Mouse (Mus musculus): ENCODE data around the gene Dip2b.
A peak's percentile ranks its signal among the peaks of the same experiment; 100 is the strongest.

Gene Dip2b

DNA sequence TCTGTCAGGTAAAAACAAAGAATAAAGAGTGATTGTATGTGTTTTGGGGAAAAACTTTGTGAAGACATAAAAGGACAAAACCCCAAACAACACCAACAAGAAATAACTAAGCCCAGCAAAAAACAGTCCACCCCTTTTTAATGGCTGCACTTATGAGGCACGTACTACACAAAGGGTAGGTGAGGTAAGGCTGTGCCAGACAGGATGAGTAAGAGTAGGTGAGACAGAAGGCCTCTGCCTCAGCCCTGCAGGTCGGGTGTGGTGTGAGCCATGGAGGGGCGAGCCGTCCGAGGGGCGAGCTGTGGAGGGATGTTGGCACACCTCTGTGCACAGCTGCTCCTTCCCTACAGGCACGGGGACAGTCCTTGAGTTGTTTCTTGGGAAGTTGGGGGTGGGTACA is 12.5 kb downstream of the Dip2b start:
- DNase-seq (ENCODE audit: low read depth, low spot score), result no peak

DNA sequence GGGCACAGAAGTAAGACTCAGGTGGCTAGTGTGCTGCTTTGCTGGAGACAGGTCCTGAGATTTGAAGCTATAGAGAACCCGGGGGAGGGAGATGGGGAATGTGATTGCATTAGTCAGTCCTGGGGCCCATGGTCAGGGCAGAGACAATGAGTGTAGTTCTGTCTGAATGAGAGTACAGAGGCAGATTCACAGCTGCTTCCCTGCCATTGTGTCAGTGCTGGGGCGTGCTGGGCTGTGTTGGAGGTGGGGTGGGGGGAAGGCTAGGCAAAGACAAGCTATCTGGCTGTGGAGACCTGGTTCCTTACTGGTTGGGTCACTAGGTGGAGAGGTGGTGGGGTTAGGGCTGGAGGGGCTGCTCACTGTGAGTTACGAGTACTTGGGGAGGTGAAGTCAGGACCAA is 14.3 kb downstream of the Dip2b start:
- DNase-seq (ENCODE audit: low read depth, low spot score), result no peak

DNA sequence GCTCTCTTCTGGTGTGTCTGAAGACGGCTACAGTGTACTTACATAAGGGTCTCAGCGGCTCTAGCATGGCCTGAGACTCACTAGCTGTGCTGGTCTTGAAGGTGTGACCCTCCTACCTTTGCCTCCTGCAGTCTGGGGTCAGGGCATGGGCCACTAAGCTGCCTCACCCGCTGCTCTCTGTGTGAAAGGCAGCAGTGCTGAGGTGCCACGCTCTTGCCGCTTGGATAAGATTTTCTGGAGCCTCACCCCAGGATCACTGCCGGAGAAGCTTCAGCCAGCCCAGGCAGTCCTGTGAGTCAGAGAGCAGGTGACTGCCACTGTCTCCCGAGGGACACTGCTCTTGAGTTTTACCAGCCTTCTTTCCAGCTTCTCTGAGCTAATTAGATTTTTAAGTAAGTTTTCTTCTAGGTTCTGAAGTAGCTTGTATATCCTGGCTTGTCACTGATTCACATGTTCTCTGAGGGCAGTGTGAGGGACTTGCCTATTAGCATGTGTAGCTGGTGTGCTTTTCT is 18.0 kb downstream of the Dip2b start:
- no peak for DNase-seq (ENCODE audit: low read depth, low spot score)

DNA sequence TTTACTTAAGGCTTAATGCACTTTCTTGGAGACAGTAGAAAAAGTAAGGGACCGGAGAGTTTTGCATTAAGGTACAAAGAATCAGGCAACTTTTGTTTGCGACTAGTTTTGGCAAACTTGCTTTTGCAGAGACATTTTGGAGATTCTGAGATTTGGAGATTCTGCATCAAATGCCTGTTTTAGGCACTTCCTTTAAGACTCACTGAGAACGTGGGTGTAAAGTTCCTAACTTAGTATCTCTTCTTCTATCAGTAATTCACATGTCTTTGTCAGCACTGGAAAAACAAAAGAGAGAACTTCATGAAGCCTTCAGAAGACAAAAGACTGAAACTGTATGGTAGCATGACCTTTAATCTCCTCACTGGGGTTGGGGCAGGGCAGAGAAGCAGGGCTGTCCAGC is 19.2 kb downstream of the Dip2b start:
- no peak for DNase-seq (ENCODE audit: low read depth, low spot score)

DNA sequence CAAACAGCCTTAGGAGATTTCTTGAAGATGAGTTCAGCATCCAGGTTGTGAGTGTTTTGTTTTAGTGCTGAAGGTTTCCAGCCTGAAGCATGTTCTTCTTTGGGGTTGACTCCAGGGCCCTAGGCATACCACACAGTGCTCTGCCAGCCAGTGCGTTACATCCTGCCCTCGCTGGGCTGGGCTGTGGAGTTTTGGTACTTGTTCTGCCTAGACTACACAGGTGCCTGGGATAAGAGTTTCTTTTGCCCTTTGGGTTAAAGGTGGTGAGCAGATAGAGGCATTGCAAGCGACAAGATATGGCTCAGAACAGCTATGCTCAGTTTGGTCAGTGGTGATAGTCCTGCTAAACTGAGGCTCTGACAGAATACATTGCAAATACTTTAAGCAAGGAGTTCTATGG is 19.7 kb downstream of the Dip2b start:
- DNase-seq (ENCODE audit: low read depth, low spot score), result no peak

- DNase-seq (ENCODE audit: low read depth, low spot score), result no peak
These were observed 20.4 kb downstream of the Dip2b start for GRCm38 (mm10) chr15:100058912-100059311.

GRCm38 (mm10) chr15:100059626-100060311 is 21.3 kb downstream of the Dip2b start:
- peak; percentile 76 for DNase-seq (ENCODE audit: low read depth, low spot score)

GRCm38 (mm10) chr15:100060513-100061140 is 22.2 kb downstream of the Dip2b start:
- no peak for DNase-seq (ENCODE audit: low read depth, low spot score)

GRCm38 (mm10) chr15:100061377-100061776 is 22.9 kb downstream of the Dip2b start:
- DNase-seq (ENCODE audit: low read depth, low spot score), result no peak

- DNase-seq (ENCODE audit: low read depth, low spot score), result peak; percentile 46
These were observed 24.8 kb downstream of the Dip2b start for GRCm38 (mm10) chr15:100063229-100063773.

GRCm38 (mm10) chr15:100066702-100067101 is 28.2 kb downstream of the Dip2b start:
- no peak for DNase-seq (ENCODE audit: low read depth, low spot score)

DNA sequence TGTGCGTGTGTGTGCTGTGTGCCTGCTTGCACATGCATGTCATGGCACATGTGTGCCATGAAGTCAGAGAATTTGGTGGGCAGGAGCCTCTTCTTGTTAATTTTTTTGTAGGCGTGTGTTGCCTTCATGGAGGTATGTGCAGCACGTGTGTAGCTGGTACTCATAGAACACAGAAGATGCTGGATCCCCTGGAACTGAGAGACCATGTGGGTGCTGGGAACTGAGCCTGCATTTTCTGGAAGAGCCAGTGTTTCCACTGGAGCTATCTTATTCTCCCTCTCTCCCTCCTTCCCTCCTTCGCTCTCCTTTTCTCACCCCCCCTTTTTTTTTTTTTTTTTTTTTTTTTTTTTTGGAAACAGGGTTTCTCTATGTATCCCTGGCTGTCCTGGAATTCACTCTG is 30.6 kb downstream of the Dip2b start:
- DNase-seq (ENCODE audit: low read depth, low spot score), result no peak

DNA sequence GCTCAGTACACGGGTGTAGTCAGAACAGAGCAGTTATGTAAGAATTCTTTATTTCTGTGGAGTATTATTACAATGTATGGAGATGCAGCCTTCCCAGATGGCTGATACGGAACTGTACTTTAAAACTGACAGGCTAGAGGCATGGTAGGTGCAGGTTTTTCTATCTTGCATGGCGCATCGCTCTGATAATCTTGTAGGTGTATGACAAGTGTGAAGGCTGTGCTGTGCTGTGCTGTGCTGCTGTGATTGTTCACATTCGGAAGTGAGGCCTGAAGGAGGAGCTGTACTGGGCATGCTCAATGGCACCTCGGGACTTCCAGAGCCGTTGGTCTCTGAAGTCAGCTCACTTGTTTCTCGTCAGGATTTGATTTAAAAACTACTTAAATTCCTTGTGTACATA is 31.6 kb downstream of the Dip2b start:
- no peak for DNase-seq (ENCODE audit: low read depth, low spot score)

GRCm38 (mm10) chr15:100071819-100072218 is 33.4 kb downstream of the Dip2b start:
- DNase-seq (ENCODE audit: low read depth, low spot score), result no peak

DNA sequence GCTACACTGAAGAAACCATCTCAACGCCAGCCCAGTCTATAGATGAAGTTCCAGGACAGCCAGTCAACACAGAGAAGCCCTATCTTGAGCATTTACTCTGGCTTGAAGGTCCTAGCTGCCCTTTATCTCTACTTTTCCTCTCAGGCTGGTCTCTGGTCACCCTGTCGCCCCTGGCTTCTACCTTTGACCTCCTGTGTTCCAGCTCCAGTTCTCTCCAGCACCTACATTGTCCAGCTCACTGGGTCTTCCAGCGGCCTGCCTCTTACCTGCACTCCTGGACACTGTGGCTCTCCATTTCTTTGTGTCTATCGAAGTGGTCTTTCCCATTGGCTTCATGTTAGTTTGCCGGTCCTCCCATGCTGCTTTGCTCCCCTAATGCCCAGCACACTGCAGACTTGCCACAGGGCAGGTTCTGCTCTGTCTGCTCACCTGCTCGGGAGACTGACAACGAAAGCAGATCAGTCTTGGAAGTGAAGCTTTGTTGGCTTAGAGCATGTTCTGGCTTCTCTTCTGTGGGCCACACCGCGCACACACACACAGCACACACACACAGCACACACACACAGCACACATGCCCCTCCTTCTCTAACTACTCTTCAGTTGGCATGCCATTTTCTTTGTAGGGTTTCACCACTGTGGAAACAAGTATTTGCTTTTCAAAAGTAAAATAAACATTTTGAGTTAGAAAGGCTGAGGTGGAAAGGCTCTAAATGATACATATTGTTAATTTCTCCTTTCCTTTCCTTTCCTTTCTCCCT is 35.4 kb downstream of the Dip2b start:
- DNase-seq (ENCODE audit: low read depth, low spot score), result no peak

- no peak for DNase-seq (ENCODE audit: low read depth, low spot score)
These were observed 36.3 kb downstream of the Dip2b start for GRCm38 (mm10) chr15:100074754-100075153.

GRCm38 (mm10) chr15:100076362-100076761 is 37.9 kb downstream of the Dip2b start:
- no peak for DNase-seq (ENCODE audit: low read depth, low spot score)

GRCm38 (mm10) chr15:100080833-100081477 is 42.5 kb downstream of the Dip2b start:
- DNase-seq (ENCODE audit: low read depth, low spot score), result no peak

DNA sequence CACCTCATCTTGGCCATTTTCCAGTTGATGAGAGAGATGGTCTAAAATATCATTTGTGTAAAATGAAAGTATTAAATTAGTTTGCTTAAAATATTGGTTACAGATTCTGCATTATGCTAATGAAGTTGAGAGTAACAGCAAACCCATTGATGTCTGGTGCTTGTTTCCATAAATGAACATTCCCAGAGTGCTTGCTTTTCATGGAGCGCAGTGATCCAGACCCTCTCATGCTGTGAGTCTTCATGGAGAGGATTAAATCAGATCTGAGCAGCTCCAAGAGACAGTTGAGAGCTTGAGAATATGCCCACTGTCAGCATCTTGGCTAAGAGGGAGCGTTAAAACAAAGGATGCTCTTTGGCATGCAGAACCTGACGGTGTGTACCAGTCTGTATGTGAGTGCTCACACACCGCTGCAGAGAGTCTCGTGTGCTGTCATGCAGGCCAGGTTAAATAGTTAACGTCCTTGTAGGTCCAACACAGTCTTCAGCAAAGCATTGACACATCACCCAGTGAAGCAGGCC is 43.1 kb downstream of the Dip2b start:
- DNase-seq (ENCODE audit: low read depth, low spot score), result no peak

- no peak for DNase-seq (ENCODE audit: low read depth, low spot score)
These were observed 43.6 kb downstream of the Dip2b start for GRCm38 (mm10) chr15:100082052-100082451.

DNA sequence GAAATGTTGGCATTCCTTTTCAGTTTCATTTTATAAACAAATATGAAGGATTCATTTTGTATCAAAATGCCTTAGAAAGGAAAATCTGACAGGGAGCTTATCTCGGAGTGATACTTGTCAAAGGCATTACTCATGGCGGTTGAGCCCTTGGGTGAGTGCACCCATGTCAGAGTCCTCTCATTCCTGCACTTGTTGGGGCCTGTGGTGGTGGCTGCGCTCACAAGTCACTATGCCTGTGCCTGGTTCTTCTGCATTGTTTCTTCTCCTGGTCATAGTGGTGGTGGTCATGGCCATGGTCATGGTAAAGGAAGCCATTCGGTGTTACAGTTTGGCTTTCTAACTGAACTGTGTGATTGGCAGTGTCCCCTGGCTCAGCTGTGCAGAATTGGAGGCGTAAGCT is 44.3 kb downstream of the Dip2b start:
- no peak for DNase-seq (ENCODE audit: low read depth, low spot score)

DNA sequence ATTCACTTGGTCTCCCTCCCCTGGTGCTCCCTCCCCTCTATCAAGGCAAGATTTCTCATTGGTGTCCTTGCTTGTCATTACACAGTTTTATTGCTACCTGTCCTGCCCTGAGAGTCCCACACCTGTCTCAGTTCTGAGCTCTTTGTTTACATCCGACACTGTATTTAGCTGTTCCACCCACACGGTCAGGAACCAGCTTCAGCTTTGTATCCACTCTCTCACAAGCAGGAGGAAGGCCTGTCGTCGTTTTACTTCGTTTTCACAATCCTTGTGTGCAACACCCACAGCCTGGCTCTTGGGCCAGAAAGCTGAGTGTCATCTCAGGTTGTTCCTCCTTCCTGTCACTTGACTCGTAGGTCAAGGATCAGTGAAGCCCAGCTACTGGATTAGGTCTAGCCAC is 45.4 kb downstream of the Dip2b start:
- no peak for DNase-seq (ENCODE audit: low read depth, low spot score)
